Mouse (Mus musculus) ZHBTc4 (cell line): ENCODE results near the gene Dhrs3.

Experiments
- DNase-seq: peaks from one replicate; pipeline ENCODE4 v3.0.0-alpha.2; 2011; ENCODE audit warnings: low read depth, low spot score

Dhrs3 gene

DNA sequence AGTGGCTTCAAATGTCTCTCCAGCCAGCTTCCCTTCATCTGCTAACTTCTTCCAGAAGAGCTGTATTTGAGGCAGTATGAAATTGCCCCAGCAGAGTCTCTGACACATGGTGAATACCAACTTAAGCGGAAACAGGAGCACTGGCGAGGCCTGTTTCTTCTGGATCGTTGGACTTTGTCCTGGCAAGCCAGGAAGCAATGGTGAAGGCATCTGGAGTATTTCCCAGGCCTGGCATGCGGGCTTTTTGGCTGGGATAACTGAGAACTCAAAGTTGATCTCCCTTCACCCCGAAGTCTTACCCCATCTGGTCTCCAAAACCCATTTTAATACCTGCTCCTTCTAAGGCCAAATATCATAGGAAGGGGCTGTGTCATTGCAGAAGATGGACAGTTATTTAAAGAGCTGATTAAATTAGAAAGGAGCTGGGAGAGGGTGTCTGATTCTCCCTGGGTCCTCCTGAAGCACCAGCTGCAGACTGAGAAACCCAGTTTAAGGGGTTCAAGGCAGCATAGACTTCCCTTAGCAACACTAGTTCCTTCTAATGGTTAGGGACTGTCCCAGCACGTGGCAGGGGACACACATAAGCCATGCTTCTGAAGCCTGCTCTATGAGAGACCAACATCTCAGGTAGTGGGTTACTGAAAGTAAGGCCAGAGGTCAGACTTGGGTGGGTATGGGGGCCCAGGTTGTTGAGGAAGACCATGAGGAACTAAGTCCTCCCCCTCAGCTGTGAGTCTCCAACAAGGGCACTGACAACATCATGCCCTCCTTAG is 80.5 kb downstream of the Dhrs3 start:
- no peak for DNase-seq

DNA sequence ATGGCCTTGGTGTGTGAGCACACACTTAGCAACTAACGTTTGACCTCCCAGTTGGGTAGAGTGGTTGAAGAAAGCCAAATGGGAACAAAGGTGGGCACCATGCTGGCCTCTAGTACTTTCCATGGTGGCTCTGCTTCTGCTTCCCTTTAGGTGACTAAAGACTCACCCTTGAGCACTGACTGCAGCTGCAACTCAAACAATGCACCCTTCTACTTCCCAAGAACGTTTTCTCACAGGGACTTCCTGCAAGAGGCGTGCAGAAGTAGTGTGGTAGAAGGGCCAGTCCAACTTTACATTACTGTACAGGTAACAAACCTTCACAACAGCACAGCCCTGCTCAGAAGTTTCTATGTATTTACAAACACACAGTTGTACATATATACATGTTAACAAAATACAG is 81.8 kb downstream of the Dhrs3 start:
- DNase-seq, result no peak

DNA sequence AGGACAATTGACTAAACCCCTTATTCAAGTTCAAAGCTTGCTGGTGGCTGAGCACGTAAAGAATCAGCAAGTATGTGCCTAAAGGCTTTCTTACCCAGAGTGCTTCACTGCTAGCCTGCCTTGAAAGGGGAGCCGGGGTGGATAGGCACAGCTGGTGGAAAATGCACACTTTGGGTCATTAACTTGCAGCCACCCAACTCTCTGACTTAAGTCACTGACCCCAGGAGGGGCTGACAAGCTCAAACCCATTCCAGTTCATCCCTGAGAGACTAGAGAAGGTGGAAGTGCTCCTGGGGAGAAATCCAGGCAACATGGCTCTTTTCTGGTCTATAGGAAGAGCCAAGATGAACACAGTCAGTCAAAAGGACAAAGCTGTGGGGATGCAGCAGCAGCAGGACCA is 82.9 kb downstream of the Dhrs3 start:
- no peak for DNase-seq

- DNase-seq, result no peak
Observed at GRCm38 (mm10) chr4:144977057-144977456, 84.4 kb downstream of the Dhrs3 start.
